Mouse (Mus musculus) retina, postnatal 7 days (tissue): ENCODE measurements around the gene Atf7.

Source experiments
- DNase-seq: peaks from one replicate; pipeline ENCODE4 v3.0.0-alpha.2; 2012; ENCODE audit warnings: low read depth, low spot score

Atf7 gene

GRCm38 (mm10) chr15:102499851-102500250, 125.4 kb downstream of the Atf7 start:
- no peak for DNase-seq

- DNase-seq: no peak
Measured at GRCm38 (mm10) chr15:102499370-102499769, 125.9 kb downstream of the Atf7 start.

- DNase-seq: no peak
Measured at GRCm38 (mm10) chr15:102498322-102498721, 126.9 kb downstream of the Atf7 start.

GRCm38 (mm10) chr15:102487664-102488063, 137.6 kb downstream of the Atf7 start:
- no peak for DNase-seq

- DNase-seq: no peak
Measured at GRCm38 (mm10) chr15:102485853-102486252, 139.4 kb downstream of the Atf7 start.

GRCm38 (mm10) chr15:102483136-102483535, 142.1 kb downstream of the Atf7 start:
- DNase-seq: peak; percentile 33
